Mouse (Mus musculus): ENCODE results near the gene Cacna1d. TPM values are rescaled to one million over a fixed set of nuclear protein-coding genes. Genes with fewer than 3 reads are reported as not detected.

The Cacna1d gene
- polyA plus RNA-seq, 1 experiment from 2014 or later: 9.5 TPM

DNA sequence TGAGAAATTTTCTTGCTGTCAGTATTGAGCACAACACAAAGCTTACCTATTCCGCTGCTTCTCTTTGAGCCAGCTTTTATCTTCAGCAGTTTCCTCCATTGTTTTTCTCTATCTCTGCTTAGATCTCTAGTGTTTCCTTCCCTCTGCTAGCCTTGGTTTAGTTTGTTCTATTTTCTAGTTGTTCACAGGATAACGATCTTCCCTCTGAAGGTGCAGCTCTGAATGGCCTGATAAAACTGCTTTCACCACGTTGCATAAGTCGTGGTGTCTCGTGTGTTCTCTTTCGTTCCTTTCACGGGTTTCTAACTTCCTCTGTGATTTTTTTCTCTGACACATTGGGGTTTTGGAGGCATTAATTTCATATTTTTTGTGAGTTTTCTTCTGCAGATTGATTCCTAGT lies 466.9 kb downstream of the Cacna1d start:
- no peak overlapping the region for H3K4me3 ChIP-seq (replicated peaks; ENCODE audit: low read length)
- no peak overlapping the region for H3K27ac ChIP-seq (ENCODE audit: low read length)
- H3K27me3 ChIP-seq (replicated peaks; ENCODE audit: control insufficient read depth, insufficient read depth, low read length): no peaks in the 10 kb centered on the region
- no peaks in the 10 kb centered on the region for H3K4me1 ChIP-seq (replicated peaks; ENCODE audit: control insufficient read depth, insufficient read depth, low read length)
- WGBS: 45% methylated on average over 7 of the region's 7 CpGs
- H3K9ac ChIP-seq (replicated peaks; ENCODE audit: low read depth, low read length): no peak overlapping the region
- no peak for ATAC-seq
- no peaks in the 10 kb centered on the region for H3K9me3 ChIP-seq (ENCODE audit: control insufficient read depth, low read length)
- H3K36me3 ChIP-seq (ENCODE audit: control insufficient read depth, insufficient read depth): no peaks in the 10 kb centered on the region
- H3K4me2 ChIP-seq (ENCODE audit: low read length): no peak overlapping the region

DNA sequence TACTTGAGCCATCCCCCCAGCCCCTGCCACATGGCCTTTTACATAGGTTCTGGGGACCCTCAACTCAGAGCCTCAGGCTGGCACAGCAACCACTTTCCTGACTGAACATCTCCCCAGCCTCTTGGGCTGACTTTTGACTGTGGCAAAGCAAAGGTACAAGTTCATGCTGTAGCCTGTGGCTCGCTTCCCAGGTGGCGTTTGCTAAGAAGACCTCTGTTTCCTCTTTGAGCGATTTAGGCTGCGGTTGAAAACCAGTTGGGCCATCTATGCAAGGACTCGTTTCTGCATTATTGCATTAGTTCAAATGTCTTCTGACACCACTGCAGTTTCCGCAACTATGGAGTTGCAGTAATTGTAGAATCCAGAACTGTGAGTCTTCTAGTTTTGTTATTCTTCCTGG lies 468.8 kb downstream of the Cacna1d start:
- H3K9ac ChIP-seq (replicated peaks; ENCODE audit: low read depth, low read length): no peak overlapping the region
- H3K27me3 ChIP-seq (replicated peaks; ENCODE audit: control insufficient read depth, insufficient read depth, low read length): no peaks in the 10 kb centered on the region
- WGBS: 91% methylated on average over 6 of the region's 6 CpGs
- ATAC-seq: no peak
- H3K27ac ChIP-seq (ENCODE audit: low read length): no peak overlapping the region
- H3K36me3 ChIP-seq (ENCODE audit: control insufficient read depth, insufficient read depth): no peaks in the 10 kb centered on the region
- H3K4me2 ChIP-seq (ENCODE audit: low read length): no peak overlapping the region
- no peaks in the 10 kb centered on the region for H3K4me1 ChIP-seq (replicated peaks; ENCODE audit: control insufficient read depth, insufficient read depth, low read length)
- no peaks in the 10 kb centered on the region for H3K9me3 ChIP-seq (ENCODE audit: control insufficient read depth, low read length)
- no peak overlapping the region for H3K4me3 ChIP-seq (replicated peaks; ENCODE audit: low read length)

DNA sequence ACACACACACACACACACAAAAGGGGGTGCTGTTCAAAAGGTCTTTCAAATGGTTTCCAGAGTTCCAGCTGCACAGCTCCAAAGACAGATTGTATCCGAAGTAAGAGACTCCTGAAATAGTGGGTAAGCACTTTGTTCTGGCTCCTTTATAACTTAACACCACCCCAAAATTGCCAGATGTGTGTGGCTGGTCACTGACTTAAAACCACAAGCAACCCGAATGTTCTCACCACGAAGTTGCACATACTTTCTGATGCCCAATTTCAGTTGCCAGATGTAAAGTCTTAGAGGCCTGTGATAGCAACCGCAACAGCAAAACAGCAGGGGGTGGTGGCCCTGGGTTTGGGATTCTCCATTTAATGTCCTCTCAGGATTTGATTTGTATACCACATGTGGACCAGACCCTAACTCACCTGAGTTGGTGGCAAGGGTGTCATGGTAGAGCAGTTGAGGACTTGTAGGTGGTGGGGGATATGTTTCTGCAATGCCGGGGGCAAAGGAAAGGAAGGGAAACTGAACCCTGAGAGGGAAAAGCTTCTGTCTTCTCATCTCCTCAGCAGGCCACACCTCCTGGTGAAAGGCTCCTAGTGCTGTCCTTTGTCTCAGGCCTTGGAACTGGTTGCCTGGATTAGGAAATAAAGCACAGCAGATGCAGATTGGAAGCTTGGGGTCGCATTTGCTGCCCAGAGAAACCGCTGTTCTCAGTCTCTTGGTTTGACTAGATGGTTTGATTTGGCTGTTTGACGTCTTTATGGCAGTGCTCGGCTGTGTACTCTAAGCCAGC lies 471.3 kb downstream of the Cacna1d start:
- no peaks in the 10 kb centered on the region for H3K9me3 ChIP-seq (ENCODE audit: control insufficient read depth, low read length)
- no peaks in the 10 kb centered on the region for H3K36me3 ChIP-seq (ENCODE audit: control insufficient read depth, insufficient read depth)
- H3K27ac ChIP-seq (ENCODE audit: low read length): no peak overlapping the region
- WGBS: 48% methylated on average over 9 of the region's 9 CpGs
- ATAC-seq: no peak
- H3K4me2 ChIP-seq (ENCODE audit: low read length): no peak overlapping the region
- no peak overlapping the region for H3K9ac ChIP-seq (replicated peaks; ENCODE audit: low read depth, low read length)
- no peaks in the 10 kb centered on the region for H3K4me1 ChIP-seq (replicated peaks; ENCODE audit: control insufficient read depth, insufficient read depth, low read length)
- no peaks in the 10 kb centered on the region for H3K27me3 ChIP-seq (replicated peaks; ENCODE audit: control insufficient read depth, insufficient read depth, low read length)
- no peak overlapping the region for H3K4me3 ChIP-seq (replicated peaks; ENCODE audit: low read length)

DNA sequence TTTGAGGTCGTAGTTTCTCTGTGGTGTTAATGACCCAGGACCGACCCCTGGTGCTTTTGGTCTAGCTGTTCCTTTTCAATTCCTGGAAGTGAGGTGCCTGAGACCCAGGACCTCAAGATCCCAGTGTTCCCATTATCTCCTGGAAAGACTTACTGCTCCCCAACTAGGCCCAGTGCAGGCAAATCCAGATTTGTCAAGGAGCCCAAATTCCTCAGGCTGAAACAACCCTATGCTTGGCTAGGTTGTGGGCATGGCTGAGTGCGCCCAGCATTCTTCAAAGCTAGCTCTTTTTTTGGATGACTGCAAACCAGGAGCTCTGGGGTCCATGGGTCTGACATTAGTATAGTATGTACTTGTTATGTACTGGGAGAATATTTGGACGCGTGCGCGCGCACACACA lies 471.9 kb downstream of the Cacna1d start:
- Histone ChIP-seq H3K4me1 (replicated peaks; ENCODE audit: control insufficient read depth, insufficient read depth, low read length) (no peaks in the 10 kb centered on the region), H3K4me3 (replicated peaks; ENCODE audit: low read length) (no peak overlapping the region), H3K27me3 (replicated peaks; ENCODE audit: control insufficient read depth, insufficient read depth, low read length) (no peaks in the 10 kb centered on the region), H3K4me2 (ENCODE audit: low read length) (no peak overlapping the region), H3K9ac (replicated peaks; ENCODE audit: low read depth, low read length) (no peak overlapping the region), H3K36me3 (ENCODE audit: control insufficient read depth, insufficient read depth) (no peaks in the 10 kb centered on the region), H3K27ac (ENCODE audit: low read length) (no peak overlapping the region), H3K9me3 (ENCODE audit: control insufficient read depth, low read length) (no peaks in the 10 kb centered on the region)
- ATAC-seq: no peak
- 93% methylated on average over 8 of the region's 8 CpGs for WGBS

DNA sequence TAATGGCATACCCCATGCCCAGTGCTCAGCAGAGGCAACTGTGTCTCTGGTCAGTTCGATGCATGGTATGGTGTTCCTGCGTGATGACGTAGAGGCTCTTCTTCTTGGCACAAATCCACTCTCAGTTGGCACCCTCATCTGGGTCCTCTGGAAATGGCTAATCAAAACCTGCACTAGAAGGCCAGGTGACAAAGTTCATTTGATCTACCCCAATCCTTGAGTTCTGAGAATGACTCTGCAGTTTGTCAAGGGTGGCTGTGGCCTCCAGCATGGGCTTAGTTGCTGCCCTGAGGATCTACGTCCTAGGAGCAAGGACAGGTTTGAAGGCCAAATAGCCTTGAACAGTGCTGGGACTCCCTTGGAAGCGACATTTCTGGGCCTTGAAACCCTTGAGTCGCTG lies 472.4 kb downstream of the Cacna1d start:
- 91% methylated on average over 6 of the region's 6 CpGs for WGBS
- Histone ChIP-seq H3K36me3 (ENCODE audit: control insufficient read depth, insufficient read depth) (no peaks in the 10 kb centered on the region), H3K9me3 (ENCODE audit: control insufficient read depth, low read length) (no peaks in the 10 kb centered on the region), H3K4me2 (ENCODE audit: low read length) (no peak overlapping the region), H3K27me3 (replicated peaks; ENCODE audit: control insufficient read depth, insufficient read depth, low read length) (no peaks in the 10 kb centered on the region), H3K27ac (ENCODE audit: low read length) (no peak overlapping the region), H3K9ac (replicated peaks; ENCODE audit: low read depth, low read length) (no peak overlapping the region), H3K4me3 (replicated peaks; ENCODE audit: low read length) (no peak overlapping the region), H3K4me1 (replicated peaks; ENCODE audit: control insufficient read depth, insufficient read depth, low read length) (no peaks in the 10 kb centered on the region)
- no peak for ATAC-seq

DNA sequence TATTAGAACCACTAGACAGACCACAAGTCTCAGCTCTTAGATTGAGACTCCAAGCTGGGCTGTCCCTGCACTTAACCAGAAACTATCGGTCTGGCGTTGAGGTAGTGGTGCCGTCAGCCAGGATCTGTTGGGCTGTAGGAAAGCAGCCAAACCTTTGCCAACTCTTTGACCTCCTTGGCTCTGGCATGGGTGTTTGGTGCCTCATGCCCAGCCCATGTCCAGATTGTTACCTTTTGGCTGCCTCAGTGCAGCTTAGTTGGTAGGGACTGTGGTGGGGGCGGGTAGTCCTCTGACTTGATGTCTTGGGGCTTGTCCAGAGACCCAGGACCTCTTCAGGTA lies 472.8 kb downstream of the Cacna1d start:
- Histone ChIP-seq H3K36me3 (ENCODE audit: control insufficient read depth, insufficient read depth) (no peaks in the 10 kb centered on the region), H3K27me3 (replicated peaks; ENCODE audit: control insufficient read depth, insufficient read depth, low read length) (no peaks in the 10 kb centered on the region), H3K27ac (ENCODE audit: low read length) (no peak overlapping the region), H3K4me2 (ENCODE audit: low read length) (no peak overlapping the region), H3K4me3 (replicated peaks; ENCODE audit: low read length) (no peak overlapping the region), H3K9ac (replicated peaks; ENCODE audit: low read depth, low read length) (no peak overlapping the region), H3K4me1 (replicated peaks; ENCODE audit: control insufficient read depth, insufficient read depth, low read length) (no peaks in the 10 kb centered on the region), H3K9me3 (ENCODE audit: control insufficient read depth, low read length) (no peaks in the 10 kb centered on the region)
- WGBS: 95% methylated on average over 4 of the region's 4 CpGs
- no peak for ATAC-seq

DNA sequence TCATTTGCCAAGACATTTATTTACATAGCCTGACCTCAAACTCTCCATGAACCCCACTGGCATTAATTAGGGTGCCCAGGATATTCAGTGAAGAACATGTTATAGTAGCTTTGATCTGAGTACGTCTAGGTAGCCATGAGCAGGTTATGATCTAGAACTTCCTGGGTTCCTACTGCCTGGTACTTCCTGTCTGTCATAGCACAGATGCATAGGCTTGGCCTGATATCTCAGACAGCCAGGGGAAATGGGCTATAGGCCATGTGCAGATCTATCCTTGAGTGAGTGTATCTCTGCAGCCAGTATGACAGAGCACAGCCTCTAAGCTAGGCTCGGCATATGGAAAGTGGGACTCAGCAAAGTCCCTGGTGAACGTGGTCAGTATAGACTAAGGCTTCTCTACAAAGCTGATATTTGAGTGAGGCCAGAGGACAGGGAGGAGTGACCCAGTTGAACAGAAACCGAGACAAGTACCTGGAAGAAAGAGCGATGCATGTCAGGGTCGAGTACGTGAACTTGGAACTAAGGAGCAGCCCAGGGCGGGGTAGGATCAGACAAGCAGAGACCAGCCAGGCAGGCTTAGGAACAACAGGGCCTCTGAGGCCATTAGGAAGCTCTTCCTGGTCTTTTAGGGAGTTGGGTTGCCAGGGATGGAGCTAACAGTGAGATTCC lies 473.3 kb downstream of the Cacna1d start:
- Histone ChIP-seq H3K4me3 (replicated peaks; ENCODE audit: low read length) (no peak overlapping the region), H3K27me3 (replicated peaks; ENCODE audit: control insufficient read depth, insufficient read depth, low read length) (no peaks in the 10 kb centered on the region), H3K36me3 (ENCODE audit: control insufficient read depth, insufficient read depth) (no peaks in the 10 kb centered on the region), H3K4me2 (ENCODE audit: low read length) (no peak overlapping the region), H3K9me3 (ENCODE audit: control insufficient read depth, low read length) (no peaks in the 10 kb centered on the region), H3K4me1 (replicated peaks; ENCODE audit: control insufficient read depth, insufficient read depth, low read length) (no peaks in the 10 kb centered on the region), H3K27ac (ENCODE audit: low read length) (no peak overlapping the region), H3K9ac (replicated peaks; ENCODE audit: low read depth, low read length) (no peak overlapping the region)
- no peak for ATAC-seq
- 91% methylated on average over 8 of the region's 8 CpGs for WGBS

DNA sequence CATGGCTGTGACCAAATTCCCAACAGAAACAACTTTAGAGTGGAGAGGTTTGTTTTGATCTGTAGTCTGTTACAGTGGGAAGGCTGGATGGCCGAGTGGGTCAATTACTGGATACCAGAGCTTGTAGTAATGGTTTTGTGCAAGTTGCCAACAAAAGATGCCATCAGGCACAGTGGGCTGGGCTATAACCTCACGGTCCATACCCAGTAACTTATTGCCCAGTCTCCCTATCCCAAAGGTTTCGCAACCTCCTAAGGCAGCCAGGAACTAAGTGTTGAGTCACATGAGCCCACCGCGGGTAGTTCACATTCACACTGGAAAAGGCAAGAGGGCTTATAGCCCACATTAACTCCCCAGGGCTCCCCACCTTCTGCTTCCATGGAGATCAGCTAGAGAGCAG lies 474.6 kb downstream of the Cacna1d start:
- Histone ChIP-seq H3K4me1 (replicated peaks; ENCODE audit: control insufficient read depth, insufficient read depth, low read length) (no peaks in the 10 kb centered on the region), H3K9me3 (ENCODE audit: control insufficient read depth, low read length) (no peaks in the 10 kb centered on the region), H3K4me3 (replicated peaks; ENCODE audit: low read length) (no peak overlapping the region), H3K36me3 (ENCODE audit: control insufficient read depth, insufficient read depth) (no peaks in the 10 kb centered on the region), H3K9ac (replicated peaks; ENCODE audit: low read depth, low read length) (no peak overlapping the region), H3K27ac (ENCODE audit: low read length) (no peak overlapping the region), H3K27me3 (replicated peaks; ENCODE audit: control insufficient read depth, insufficient read depth, low read length) (no peaks in the 10 kb centered on the region), H3K4me2 (ENCODE audit: low read length) (no peak overlapping the region)
- no peak for ATAC-seq
- 85% methylated on average over 5 of the region's 5 CpGs for WGBS

DNA sequence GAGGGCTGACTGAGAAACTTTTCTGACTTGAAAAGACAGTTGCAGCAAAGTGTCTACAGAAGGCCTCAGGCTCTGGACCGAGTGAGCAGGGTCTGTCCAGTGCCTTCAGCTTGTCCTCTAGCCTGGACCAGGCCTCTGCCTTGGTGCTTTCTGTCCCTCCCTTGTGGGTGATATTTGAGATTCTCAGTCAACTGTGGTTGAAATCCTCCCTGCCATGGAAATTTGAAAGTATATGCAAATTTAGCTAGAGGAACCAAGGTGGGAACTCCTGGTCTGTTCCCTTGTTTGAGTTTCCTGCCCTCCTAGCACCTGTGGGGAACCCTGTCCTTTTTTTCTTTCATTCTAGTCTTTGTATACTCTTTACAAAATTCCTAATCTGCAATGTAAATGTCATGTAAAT lies 476.2 kb downstream of the Cacna1d start:
- H3K4me2 ChIP-seq (ENCODE audit: low read length): no peak overlapping the region
- no peak for ATAC-seq
- H3K36me3 ChIP-seq (ENCODE audit: control insufficient read depth, insufficient read depth): no peaks in the 10 kb centered on the region
- H3K4me1 ChIP-seq (replicated peaks; ENCODE audit: control insufficient read depth, insufficient read depth, low read length): peaks cover 4% of the 10 kb centered on the region; the same call in 1 of the 2 replicates
- no peak overlapping the region for H3K4me3 ChIP-seq (replicated peaks; ENCODE audit: low read length)
- 63% methylated on average over 1 of the region's 1 CpGs for WGBS
- no peak overlapping the region for H3K9ac ChIP-seq (replicated peaks; ENCODE audit: low read depth, low read length)
- H3K27me3 ChIP-seq (replicated peaks; ENCODE audit: control insufficient read depth, insufficient read depth, low read length): no peaks in the 10 kb centered on the region
- H3K27ac ChIP-seq (ENCODE audit: low read length): no peak overlapping the region
- no peaks in the 10 kb centered on the region for H3K9me3 ChIP-seq (ENCODE audit: control insufficient read depth, low read length)

Measured in forebrain, embryonic 16.5 days (tissue).